Mouse (Mus musculus) hindbrain, postnatal 0 days (tissue): ENCODE results near the gene Acox2. TPM values are rescaled to one million over a fixed set of nuclear protein-coding genes. Genes with fewer than 3 reads are reported as not detected.

ENCODE experiments used
- ATAC-seq: fragments of 200-750 bp; cut with Nextera tagmentation; 2 replicates; pipeline ENCODE4 v1.8.0; 2017; ENCODE audit warnings: mild to moderate bottlenecking, moderate TSS enrichment, moderate library complexity
- DNase-seq: peaks from one replicate; pipeline ENCODE4 v3.0.0-alpha.2; 2015; ENCODE audit warnings: low spot score
- H3K27ac ChIP-seq: fragments of 300-500 bp; sonication (generic); 2 replicates; pipeline ENCODE4 v1.5.1; 2014; ENCODE audit warnings: mild to moderate bottlenecking
- H3K27me3 ChIP-seq: fragments of 300-500 bp; sonication (generic); 2 replicates; pipeline ENCODE4 v1.6.1; 2014; ENCODE audit warnings: low read length, mixed read lengths; ENCODE audit not compliant: insufficient read depth
- H3K36me3 ChIP-seq: fragments of 300-500 bp; sonication (generic); 2 replicates; pipeline ENCODE4 v1.6.1; 2014; ENCODE audit warnings: low read length, mixed read lengths; ENCODE audit not compliant: insufficient read depth
- H3K4me1 ChIP-seq: fragments of 300-500 bp; sonication (generic); 2 replicates; pipeline ENCODE4 v1.6.1; 2014; ENCODE audit warnings: antibody characterized with exemption, low read length, mixed read lengths; ENCODE audit not compliant: insufficient read depth
- H3K4me2 ChIP-seq: fragments of 300-500 bp; sonication (generic); 2 replicates; pipeline ENCODE4 v1.6.1; 2014; ENCODE audit warnings: low read depth, mild to moderate bottlenecking, low read length, moderate library complexity, mixed read lengths
- H3K4me3 ChIP-seq: fragments of 300-500 bp; sonication (generic); 2 replicates; pipeline ENCODE4 v1.5.1; 2014; ENCODE audit warnings: low read length
- H3K9ac ChIP-seq: fragments of 300-500 bp; sonication (generic); replicated peaks from 2 replicates; pipeline ENCODE4 v1.6.1; 2014; ENCODE audit warnings: mild to moderate bottlenecking, low read length, moderate library complexity, mixed read lengths
- H3K9me3 ChIP-seq: fragments of 300-500 bp; sonication (generic); 2 replicates; pipeline ENCODE4 v1.6.1; 2016; ENCODE audit warnings: low read length, mixed read lengths
- CTCF ChIP-seq: IDR thresholded peaks from 2 replicates; pipeline ENCODE4 v1.5.1; 2016; ENCODE audit warnings: antibody characterized with exemption, control low read depth, low read depth
- WGBS: fragments of 180-500 bp; shearing (Covaris S2); extraction: QIAGEN DNeasy Blood & Tissue Kit; methylation state at CpG from one replicate; pipeline ENCODE4 v1.1.7; 2014; 5-methylcytosine and 5-hydroxymethylcytosine counted together
- polyA plus RNA-seq: library from polyadenylated mRNA; unstranded; fragments of >200 nt; fragmentation: Nextera tagmentation; extraction: Ambion mirVana; gene quantifications from 2 replicates; pipeline ENCODE4 v1.2.1, GENCODE M21; 2015
- total RNA-seq: library from RNA; depleted of rRNA; stranded (reverse); fragments of >200 nt; gene quantifications from 2 replicates; pipeline ENCODE4 v1.2.3, GENCODE M21; 2014

Acox2 gene
- total and polyA plus RNA-seq, 2 experiments from 2014 or later, result 0.41 TPM; not detected in 1

DNA sequence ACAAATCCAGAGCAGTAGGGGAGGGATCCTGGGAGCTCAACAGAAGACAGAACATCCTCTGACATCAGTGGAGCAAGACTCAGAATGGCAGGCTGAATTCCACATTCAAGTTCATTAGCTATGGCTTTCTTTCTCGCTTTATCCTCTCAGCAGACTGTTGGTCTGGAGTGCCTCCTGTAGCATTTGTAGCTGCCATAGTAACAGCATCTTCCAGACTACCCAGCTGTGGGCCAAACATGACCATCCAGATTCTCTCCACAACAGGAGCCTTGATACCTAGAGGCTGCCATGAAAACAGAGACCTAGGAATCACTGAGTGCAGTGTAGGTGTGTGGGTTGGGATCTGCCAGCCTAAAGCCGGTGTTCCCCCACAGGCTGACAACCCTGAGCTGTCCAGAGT, 49.3 kb downstream of the Acox2 start:
- no peak overlapping the region; the same call in 1 of the 2 replicates for H3K27ac ChIP-seq
- no peaks in the 10 kb centered on the region for H3K27me3 ChIP-seq
- ATAC-seq (no peak), DNase-seq (no peak)
- WGBS, result 82% methylated on average over 2 of the region's 2 CpGs
- TF ChIP-seq CTCF, result no peak
- no peak overlapping the region for H3K4me3 ChIP-seq
- no peak overlapping the region for H3K9ac ChIP-seq
- no peaks in the 10 kb centered on the region for H3K36me3 ChIP-seq
- peaks cover 6% of the 10 kb centered on the region; the same call in 1 of the 2 replicates for H3K4me1 ChIP-seq
- no peak overlapping the region for H3K4me2 ChIP-seq
- no peaks in the 10 kb centered on the region for H3K9me3 ChIP-seq

DNA sequence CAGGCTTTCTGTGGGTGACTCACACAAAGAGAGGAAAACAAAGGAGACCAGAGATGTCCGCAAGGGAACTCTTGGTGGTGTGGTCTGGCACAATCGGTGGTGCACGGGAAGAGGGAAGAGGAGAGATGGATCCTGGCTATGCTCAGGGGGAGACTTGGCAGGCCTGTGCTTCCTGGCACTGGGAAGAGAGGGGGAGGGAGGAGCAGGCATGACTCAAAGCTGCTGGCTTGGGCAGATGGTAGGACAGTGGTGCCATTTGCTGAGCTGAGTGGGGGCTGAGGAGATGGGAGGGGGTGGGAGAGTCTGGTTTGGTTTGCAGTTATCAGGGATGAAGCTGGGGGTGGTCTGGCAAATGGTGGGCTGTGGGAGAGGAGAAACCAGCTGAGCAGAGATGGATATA, 50.3 kb downstream of the Acox2 start:
- WGBS, result 52% methylated on average over 3 of the region's 3 CpGs
- Histone ChIP-seq H3K36me3 (no peaks in the 10 kb centered on the region), H3K27me3 (no peaks in the 10 kb centered on the region), H3K27ac (0 out of 2 replicates have a peak overlapping the region, but pooled peaks have one; percentile 32), H3K9me3 (no peaks in the 10 kb centered on the region), H3K4me2 (no peak overlapping the region), H3K4me1 (peaks cover 6% of the 10 kb centered on the region; the same call in 1 of the 2 replicates), H3K9ac (no peak overlapping the region), H3K4me3 (no peak overlapping the region)
- ATAC-seq, result peak; percentile 56; the same call in 1 of the 2 replicates
- TF ChIP-seq CTCF, result no peak
- DNase-seq, result peak; percentile 69

DNA sequence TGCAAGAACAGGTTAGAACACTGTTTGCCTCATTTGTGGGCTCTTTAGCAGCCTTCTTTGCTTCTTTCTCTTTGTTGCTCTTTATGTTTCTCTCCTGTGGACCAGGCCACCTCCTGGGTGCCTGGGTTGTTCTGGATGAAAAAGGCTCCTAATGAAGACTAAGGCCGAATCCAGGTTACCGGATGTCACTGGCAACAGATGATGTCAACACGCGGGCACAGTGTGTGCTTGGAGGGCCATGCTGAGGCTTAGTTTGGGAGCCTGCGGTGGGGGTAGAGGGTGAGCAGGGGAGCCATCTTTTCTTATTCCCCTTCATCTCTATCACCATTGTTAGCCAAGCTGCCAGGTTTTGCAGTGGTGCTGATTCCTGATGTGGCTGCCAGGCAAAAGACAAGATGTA, 51.6 kb downstream of the Acox2 start:
- DNase-seq (no peak), ATAC-seq (no peak)
- 46% methylated on average over 5 of the region's 5 CpGs for WGBS
- H3K27me3 ChIP-seq, result no peaks in the 10 kb centered on the region
- no peak overlapping the region for H3K27ac ChIP-seq
- no peak overlapping the region for H3K4me3 ChIP-seq
- no peaks in the 10 kb centered on the region for H3K9me3 ChIP-seq
- no peak overlapping the region for H3K4me2 ChIP-seq
- no peaks in the 10 kb centered on the region for H3K36me3 ChIP-seq
- H3K4me1 ChIP-seq, result peaks cover 6% of the 10 kb centered on the region; the same call in 1 of the 2 replicates
- no peak for TF ChIP-seq CTCF
- H3K9ac ChIP-seq, result no peak overlapping the region

DNA sequence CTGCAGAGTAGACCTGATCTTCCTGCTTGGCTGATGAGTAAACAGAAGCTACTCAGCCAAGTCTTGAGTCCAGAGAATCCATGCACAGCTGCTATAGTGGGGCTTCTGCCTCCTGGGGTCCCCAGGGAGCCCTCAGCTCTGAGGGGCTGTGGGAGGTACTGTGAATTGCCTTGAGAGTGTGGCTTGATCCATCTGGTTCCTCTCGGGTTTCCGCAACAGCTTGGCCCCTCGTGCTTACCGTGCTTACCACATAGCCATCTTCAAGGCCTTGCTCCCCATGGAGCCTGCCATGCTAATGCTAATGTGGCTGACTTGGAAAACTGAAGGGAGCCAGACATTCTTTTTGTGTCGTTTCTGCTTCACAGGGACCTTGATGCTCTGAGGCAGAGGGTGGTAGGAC, 52.0 kb downstream of the Acox2 start:
- H3K4me1 ChIP-seq, result peaks cover 6% of the 10 kb centered on the region; the same call in 1 of the 2 replicates
- no peak overlapping the region for H3K4me3 ChIP-seq
- H3K27ac ChIP-seq, result no peak overlapping the region
- H3K27me3 ChIP-seq, result no peaks in the 10 kb centered on the region
- ATAC-seq (peak; percentile 70), DNase-seq (peak; percentile 55)
- H3K9me3 ChIP-seq, result no peaks in the 10 kb centered on the region
- no peak overlapping the region for H3K9ac ChIP-seq
- 13% methylated on average over 5 of the region's 5 CpGs for WGBS
- no peak overlapping the region for H3K4me2 ChIP-seq
- no peak for TF ChIP-seq CTCF
- H3K36me3 ChIP-seq, result no peaks in the 10 kb centered on the region

DNA sequence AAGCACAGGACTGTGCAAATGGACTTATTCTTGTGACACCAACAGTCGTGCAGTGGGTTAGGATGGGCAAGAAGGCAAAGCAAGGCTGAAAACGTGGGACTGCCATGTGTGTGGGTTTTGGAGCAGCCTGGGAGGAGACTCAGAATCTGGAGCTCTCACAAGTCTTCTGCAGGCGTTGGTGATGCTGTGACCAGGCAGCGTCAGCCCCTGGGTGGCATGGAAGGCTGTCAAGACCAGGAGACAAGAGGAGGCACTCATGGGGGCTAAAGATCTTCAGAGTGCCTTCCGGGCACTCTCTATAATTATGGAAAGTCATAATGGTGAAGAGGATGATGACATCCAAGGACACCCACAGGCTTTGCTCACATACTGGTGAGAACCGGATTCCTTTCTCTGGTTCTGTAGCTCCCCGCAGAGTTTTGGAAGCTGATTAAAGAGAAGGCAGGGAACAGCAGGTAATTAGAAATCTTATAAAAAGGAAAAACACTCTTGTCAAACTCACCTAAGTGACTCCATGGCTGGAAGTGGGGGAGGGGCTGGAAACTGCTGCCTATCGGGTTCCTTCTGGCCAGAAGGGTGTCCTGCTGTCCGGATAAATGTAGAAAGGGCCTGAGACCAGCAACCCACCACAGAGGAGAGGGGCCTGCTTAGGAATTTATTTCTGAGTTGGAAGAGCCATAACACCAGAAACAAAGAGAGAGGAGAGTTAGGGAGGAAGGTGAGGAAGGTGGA, 52.8 kb downstream of the Acox2 start:
- Histone ChIP-seq H3K4me3 (no peak overlapping the region), H3K27me3 (no peaks in the 10 kb centered on the region), H3K4me2 (no peak overlapping the region), H3K9me3 (no peaks in the 10 kb centered on the region), H3K27ac (no peak overlapping the region), H3K4me1 (peaks cover 6% of the 10 kb centered on the region; the same call in 1 of the 2 replicates), H3K36me3 (no peaks in the 10 kb centered on the region), H3K9ac (no peak overlapping the region)
- no peak for ATAC-seq
- TF ChIP-seq CTCF, result no peak
- WGBS, result 51% methylated on average over 9 of the region's 9 CpGs
- DNase-seq, result peak; percentile 8

DNA sequence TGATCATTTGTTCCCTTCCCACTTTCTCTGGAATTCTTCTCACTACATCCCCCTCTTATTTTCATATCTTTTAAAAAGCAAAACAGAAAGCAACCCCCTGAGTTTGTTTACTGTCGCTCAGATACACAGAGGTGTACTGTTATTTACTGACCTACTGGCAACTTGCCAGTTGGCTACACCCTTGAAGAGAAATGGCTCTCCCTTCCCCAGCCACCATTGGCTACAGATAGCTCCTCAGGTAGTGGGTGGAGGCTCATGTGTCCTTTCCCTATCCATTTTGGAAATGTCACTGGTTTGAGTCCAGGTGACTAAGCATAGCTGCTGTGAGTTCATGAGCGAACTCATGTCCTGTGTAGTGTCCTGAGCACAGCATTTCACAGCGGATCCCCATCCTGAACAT, 57.4 kb downstream of the Acox2 start:
- no peaks in the 10 kb centered on the region for H3K36me3 ChIP-seq
- no peak for ATAC-seq
- no peak overlapping the region for H3K9ac ChIP-seq
- H3K4me1 ChIP-seq, result no peaks in the 10 kb centered on the region
- no peaks in the 10 kb centered on the region for H3K9me3 ChIP-seq
- no peaks in the 10 kb centered on the region for H3K27me3 ChIP-seq
- 81% methylated on average over 3 of the region's 3 CpGs for WGBS
- DNase-seq, result no peak
- no peak overlapping the region for H3K27ac ChIP-seq
- TF ChIP-seq CTCF, result no peak
- H3K4me3 ChIP-seq, result no peak overlapping the region
- H3K4me2 ChIP-seq, result no peak overlapping the region

DNA sequence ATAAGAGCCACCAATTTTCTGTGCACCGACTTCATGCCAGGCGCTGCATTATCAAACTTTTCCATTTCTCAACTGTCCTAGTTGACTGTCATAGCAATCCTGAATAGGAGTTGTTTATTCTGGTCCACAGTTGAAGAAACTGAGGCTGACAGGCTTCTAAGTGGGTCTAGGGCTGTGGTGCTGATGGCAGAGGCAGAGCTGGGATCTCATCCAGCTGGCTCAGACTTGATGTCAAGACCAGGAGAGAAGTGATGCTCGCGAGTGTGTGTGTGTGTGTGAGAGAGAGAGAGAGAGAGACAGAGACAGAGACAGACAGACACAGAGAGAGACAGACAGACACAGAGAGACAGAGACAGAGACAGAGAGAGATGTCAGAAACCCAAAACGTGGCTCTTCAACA, 58.4 kb downstream of the Acox2 start:
- H3K27ac ChIP-seq, result no peak overlapping the region
- no peak overlapping the region for H3K4me3 ChIP-seq
- ATAC-seq, result peak; percentile 49; the same call in 1 of the 2 replicates
- no peaks in the 10 kb centered on the region for H3K9me3 ChIP-seq
- H3K36me3 ChIP-seq, result no peaks in the 10 kb centered on the region
- 54% methylated on average over 5 of the region's 5 CpGs for WGBS
- H3K9ac ChIP-seq, result no peak overlapping the region
- H3K4me2 ChIP-seq, result no peak overlapping the region
- no peaks in the 10 kb centered on the region for H3K4me1 ChIP-seq
- DNase-seq, result peak; percentile 43
- H3K27me3 ChIP-seq, result no peaks in the 10 kb centered on the region
- no peak for TF ChIP-seq CTCF
